Mouse (Mus musculus) heart, embryonic 15.5 days (tissue): ENCODE data around the gene Csde1. TPM values are rescaled to one million over a fixed set of nuclear protein-coding genes. Genes with fewer than 3 reads are reported as not detected.

Experiments used
- ATAC-seq: fragments of 200-750 bp; cut with Nextera tagmentation; replicated peaks from 2 replicates; pipeline ENCODE4 v1.8.0; 2017; ENCODE audit warnings: low read depth, moderate TSS enrichment; ENCODE audit not compliant: insufficient number of reproducible peaks, insufficient read depth, low FRiP score
- H3K27ac ChIP-seq: fragments of 300-500 bp; sonication (generic); 2 replicates; pipeline ENCODE4 v1.5.1; 2015; ENCODE audit warnings: mild to moderate bottlenecking, inconsistent platforms
- H3K27me3 ChIP-seq: fragments of 300-500 bp; sonication (generic); 2 replicates; pipeline ENCODE4 v1.6.1; 2015; ENCODE audit warnings: inconsistent platforms
- H3K36me3 ChIP-seq: fragments of 300-500 bp; sonication (generic); 2 replicates; pipeline ENCODE4 v1.6.1; 2015; ENCODE audit warnings: mild to moderate bottlenecking, inconsistent platforms
- H3K4me1 ChIP-seq: fragments of 300-500 bp; sonication (generic); replicated peaks from 2 replicates; pipeline ENCODE4 v1.6.1; 2015; ENCODE audit warnings: inconsistent platforms
- H3K4me2 ChIP-seq: fragments of 300-500 bp; sonication (generic); 2 replicates; pipeline ENCODE4 v1.6.1; 2015; ENCODE audit warnings: inconsistent platforms, mild to moderate bottlenecking, moderate library complexity
- H3K4me3 ChIP-seq: fragments of 300-500 bp; sonication (generic); 2 replicates; pipeline ENCODE4 v1.5.1; 2015; ENCODE audit warnings: mild to moderate bottlenecking, inconsistent platforms
- H3K9ac ChIP-seq: fragments of 300-500 bp; sonication (generic); 2 replicates; pipeline ENCODE4 v1.6.1; 2015; ENCODE audit warnings: mild to moderate bottlenecking, inconsistent platforms
- H3K9me3 ChIP-seq: fragments of 300-500 bp; sonication (generic); replicated peaks from 2 replicates; pipeline ENCODE4 v1.6.1; 2016; ENCODE audit warnings: inconsistent platforms
- WGBS: fragments of 180-500 bp; shearing (Covaris S2); methylation state at CpG from one replicate; pipeline ENCODE4 v1.1.7; 2015; ENCODE audit warnings: mixed read lengths; 5-methylcytosine and 5-hydroxymethylcytosine counted together
- polyA plus RNA-seq: library from polyadenylated mRNA; unstranded; fragments of >200 nt; fragmentation: Nextera tagmentation; extraction: Ambion mirVana; gene quantifications from 2 replicates; pipeline ENCODE4 v1.2.1, GENCODE M21; 2015

The Csde1 gene
- polyA plus RNA-seq, 1 experiment from 2014 or later, result 259 TPM

DNA sequence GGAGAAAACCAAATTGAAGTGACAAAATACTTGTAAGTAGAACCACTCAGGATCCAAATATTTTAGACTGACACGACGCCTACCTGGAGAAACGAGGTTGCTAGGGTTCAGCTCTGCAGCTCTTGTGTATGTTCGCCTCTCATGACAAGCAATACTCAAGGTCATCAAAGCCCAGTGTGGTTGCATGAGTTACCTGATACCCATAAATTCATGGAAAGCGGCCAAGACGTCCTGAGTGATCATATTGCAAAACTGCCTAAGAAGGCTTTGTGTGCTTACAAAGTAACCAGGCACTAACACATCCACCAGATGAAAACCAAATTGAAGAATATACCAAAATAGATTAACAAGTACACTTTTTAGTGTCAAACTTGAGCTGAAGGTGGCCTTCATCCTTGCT, 48.7 kb downstream of the Csde1 start:
- ATAC-seq, result no peak
- Histone ChIP-seq H3K27me3 (no peaks in the 10 kb centered on the region), H3K9ac (no peak overlapping the region), H3K36me3 (peaks cover 44% of the 10 kb centered on the region), H3K4me1 (no peaks in the 10 kb centered on the region), H3K9me3 (no peaks in the 10 kb centered on the region), H3K4me3 (no peak overlapping the region), H3K27ac (no peak overlapping the region), H3K4me2 (no peak overlapping the region)
- WGBS, result 90% methylated on average over 6 of the region's 6 CpGs

DNA sequence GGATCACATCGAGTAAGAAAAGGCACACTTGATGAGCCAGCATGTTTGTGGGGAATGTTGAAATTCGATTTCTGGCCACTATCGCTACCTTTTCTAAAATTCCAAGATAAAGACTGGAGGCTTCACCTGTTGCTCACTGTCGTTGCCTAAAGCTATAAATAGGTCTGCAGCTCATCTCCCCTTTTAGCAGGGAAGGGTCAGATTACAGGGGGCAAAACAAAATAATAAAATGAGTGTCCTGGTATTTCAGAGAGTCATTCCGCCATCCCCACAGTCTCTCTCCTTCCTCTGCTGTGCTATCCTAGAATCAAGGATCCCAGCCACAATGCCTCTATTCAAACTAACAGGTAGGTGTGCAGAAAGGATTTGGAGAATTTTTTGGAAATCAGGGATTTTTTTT, 53.5 kb downstream of the Csde1 start, which contains the start of gene Ampd1:
Ampd1 (plus strand) TSS at position 244 of the 400 bp plus-strand sequence.
- ATAC-seq, result no peak
- no peaks in the 10 kb centered on the region for H3K9me3 ChIP-seq
- no peaks in the 10 kb centered on the region for H3K4me1 ChIP-seq
- H3K4me3 ChIP-seq, result no peak within 1 kb of the TSS
- H3K9ac ChIP-seq, result no peak within 1 kb of the TSS
- H3K4me2 ChIP-seq, result no peak within 1 kb of the TSS
- peaks cover 3% of the 10 kb centered on the region for H3K36me3 ChIP-seq
- H3K27ac ChIP-seq, result no peak within 1 kb of the TSS
- WGBS, result 38% methylated on average over 5 of the region's 5 CpGs
- H3K27me3 ChIP-seq, result no peaks in the 10 kb centered on the region

DNA sequence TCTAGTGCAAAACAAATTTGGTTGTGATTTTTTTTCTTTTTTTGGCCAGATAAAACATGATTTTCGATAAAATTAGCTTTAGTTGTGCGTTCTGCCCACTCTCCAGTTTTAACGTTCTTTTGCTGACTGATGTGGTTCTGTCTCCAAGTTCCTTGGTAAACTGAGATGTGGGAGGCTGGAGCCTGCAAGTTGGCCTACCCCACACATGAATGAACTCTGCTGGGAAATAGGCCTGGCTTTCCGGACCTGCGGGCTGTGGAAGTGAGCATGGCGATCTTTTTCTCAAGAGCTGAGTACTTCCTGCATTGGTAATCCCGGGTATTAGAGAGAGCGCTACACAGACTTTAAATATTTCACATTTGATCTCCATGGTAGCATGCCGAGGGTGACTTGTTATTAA, 55.6 kb downstream of the Csde1 start:
- H3K36me3 ChIP-seq, result no peaks in the 10 kb centered on the region
- H3K4me3 ChIP-seq, result no peak overlapping the region
- WGBS, result 89% methylated on average over 9 of the region's 9 CpGs
- ATAC-seq, result no peak
- no peak overlapping the region for H3K4me2 ChIP-seq
- H3K9ac ChIP-seq, result no peak overlapping the region
- H3K27ac ChIP-seq, result no peak overlapping the region
- H3K4me1 ChIP-seq, result no peaks in the 10 kb centered on the region; the same call in 1 of the 2 replicates
- H3K27me3 ChIP-seq, result no peaks in the 10 kb centered on the region
- no peaks in the 10 kb centered on the region for H3K9me3 ChIP-seq

DNA sequence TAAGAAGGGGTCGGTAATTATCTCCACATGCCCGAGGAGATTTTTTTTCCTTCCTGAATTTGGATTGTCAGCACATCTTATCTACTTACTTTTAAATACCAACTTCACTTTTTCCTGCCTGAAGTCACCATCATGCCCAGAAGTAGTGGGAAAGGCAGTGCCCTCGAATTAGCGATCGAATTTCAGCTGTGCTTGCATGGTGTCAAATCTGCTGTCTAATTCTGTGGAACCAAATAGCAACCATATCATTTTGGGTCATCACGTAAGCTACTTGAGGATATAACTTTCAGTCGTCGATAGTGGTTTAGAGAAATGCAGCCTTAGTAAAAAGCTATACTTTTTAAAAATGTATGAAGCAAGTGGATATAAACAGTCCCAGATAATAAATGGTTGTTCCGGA, 56.2 kb downstream of the Csde1 start:
- Histone ChIP-seq H3K27ac (no peak overlapping the region), H3K4me3 (no peak overlapping the region), H3K27me3 (no peaks in the 10 kb centered on the region), H3K9me3 (no peaks in the 10 kb centered on the region), H3K9ac (no peak overlapping the region), H3K4me1 (no peaks in the 10 kb centered on the region; the same call in 1 of the 2 replicates), H3K36me3 (no peaks in the 10 kb centered on the region), H3K4me2 (no peak overlapping the region)
- ATAC-seq, result no peak
- WGBS, result 83% methylated on average over 9 of the region's 9 CpGs

DNA sequence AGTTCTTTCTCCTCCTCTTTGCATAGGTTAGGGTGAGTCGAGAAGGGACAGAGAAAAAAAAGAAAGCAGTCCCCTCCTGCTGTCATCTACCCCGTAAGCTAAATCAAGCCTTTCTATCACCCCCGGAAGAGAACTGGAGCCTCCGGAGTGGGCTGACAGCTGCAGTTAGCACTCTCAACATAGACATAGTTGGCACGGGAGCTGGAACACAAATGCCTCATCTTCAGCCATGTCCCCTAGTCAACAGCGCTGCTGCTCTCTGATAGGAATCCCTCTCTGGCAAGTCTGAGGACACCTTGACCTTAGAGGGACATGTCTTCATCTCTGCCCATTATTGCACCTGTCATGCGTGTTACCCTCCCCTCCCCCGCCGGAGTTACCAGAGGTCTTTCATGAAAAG, 59.1 kb downstream of the Csde1 start:
- Histone ChIP-seq H3K27ac (0 out of 2 replicates have a peak overlapping the region, but pooled peaks have one; percentile 4), H3K9ac (no peak overlapping the region), H3K27me3 (no peaks in the 10 kb centered on the region), H3K4me1 (peaks cover 5% of the 10 kb centered on the region), H3K4me3 (no peak overlapping the region), H3K36me3 (no peaks in the 10 kb centered on the region), H3K4me2 (no peak overlapping the region), H3K9me3 (no peaks in the 10 kb centered on the region)
- WGBS, result 56% methylated on average over 9 of the region's 9 CpGs
- no peak for ATAC-seq

DNA sequence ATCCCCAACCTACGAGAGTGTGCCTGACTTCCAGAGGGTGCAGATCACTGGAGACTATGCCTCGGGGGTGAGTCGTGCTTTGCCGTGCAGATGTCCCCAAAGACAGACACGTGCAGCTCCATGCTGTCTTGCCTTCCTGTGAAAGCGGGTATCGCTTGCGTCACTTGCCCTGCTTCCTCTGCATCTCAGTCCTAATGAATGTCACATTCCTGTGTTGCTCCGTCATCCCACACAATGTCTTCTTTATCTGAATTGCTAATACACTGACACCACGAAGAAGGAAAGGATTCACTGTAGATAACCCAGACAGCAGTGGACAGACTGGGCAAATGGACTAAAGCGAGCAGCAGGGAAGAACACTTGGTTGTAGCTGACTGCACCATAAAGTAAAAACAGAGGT, 60.8 kb downstream of the Csde1 start:
- no peak overlapping the region for H3K27ac ChIP-seq
- H3K36me3 ChIP-seq, result no peaks in the 10 kb centered on the region
- WGBS, result 47% methylated on average over 11 of the region's 11 CpGs
- no peak overlapping the region for H3K4me2 ChIP-seq
- H3K27me3 ChIP-seq, result no peaks in the 10 kb centered on the region
- H3K4me1 ChIP-seq, result peaks cover 5% of the 10 kb centered on the region
- no peak overlapping the region for H3K4me3 ChIP-seq
- no peaks in the 10 kb centered on the region for H3K9me3 ChIP-seq
- no peak for ATAC-seq
- H3K9ac ChIP-seq, result no peak overlapping the region

DNA sequence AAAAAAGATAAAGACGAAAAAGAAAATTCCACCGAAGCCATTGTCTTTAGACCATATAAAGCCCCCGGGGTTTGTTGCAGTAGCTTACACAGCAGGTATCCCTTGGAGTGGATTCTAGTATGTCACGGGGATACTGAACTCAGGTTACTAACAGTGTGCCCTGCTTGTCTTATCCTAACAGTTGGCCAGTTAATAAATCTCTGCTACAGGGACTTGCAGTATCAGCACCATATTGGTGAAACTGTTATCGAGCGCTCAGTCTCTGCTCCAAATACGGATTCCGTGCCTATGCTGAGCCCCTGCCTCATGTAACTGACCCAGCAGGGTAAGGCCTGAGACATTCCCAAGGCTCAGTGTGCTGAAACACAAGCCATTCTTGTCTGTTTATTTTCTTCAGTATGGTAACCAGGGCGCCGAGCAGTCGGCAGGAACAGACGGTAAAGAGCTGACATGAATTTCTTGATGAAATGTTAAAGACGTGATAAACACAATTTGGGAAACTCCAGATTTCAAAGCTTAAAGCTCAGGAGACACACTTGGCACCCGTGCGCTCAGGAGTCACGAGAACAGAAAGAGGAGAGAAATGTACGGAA, 61.7 kb downstream of the Csde1 start:
- Histone ChIP-seq H3K27me3 (no peaks in the 10 kb centered on the region), H3K4me1 (peaks cover 5% of the 10 kb centered on the region), H3K9me3 (no peaks in the 10 kb centered on the region), H3K27ac (no peak overlapping the region), H3K9ac (no peak overlapping the region), H3K36me3 (no peaks in the 10 kb centered on the region), H3K4me3 (no peak overlapping the region), H3K4me2 (no peak overlapping the region)
- ATAC-seq, result no peak
- 79% methylated on average over 17 of the region's 17 CpGs for WGBS

DNA sequence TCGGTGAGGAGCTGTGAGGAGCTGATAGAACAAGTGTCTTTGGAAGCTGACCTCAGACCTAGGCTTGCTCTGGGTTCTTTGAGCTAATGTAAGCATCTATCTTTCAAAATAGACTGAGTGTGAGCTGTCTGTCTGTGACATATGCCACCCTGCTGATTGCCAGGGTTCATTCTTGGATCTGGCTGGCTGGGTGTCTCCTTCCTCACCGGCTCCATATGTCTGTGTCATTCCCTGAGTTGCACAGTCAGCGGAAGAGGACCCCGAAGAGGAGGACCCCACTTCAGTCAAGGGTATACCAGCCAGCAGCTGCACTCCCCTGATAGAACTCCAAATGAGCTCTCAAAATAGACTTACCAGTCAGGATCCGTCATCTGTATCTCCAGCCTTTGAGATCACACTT, 62.5 kb downstream of the Csde1 start:
- Histone ChIP-seq H3K4me3 (no peak overlapping the region), H3K4me1 (peaks cover 5% of the 10 kb centered on the region), H3K4me2 (no peak overlapping the region), H3K9ac (no peak overlapping the region), H3K36me3 (no peaks in the 10 kb centered on the region), H3K27me3 (no peaks in the 10 kb centered on the region), H3K27ac (peak overlapping the region; percentile 27; the same call in 1 of the 2 replicates), H3K9me3 (no peaks in the 10 kb centered on the region)
- 39% methylated on average over 5 of the region's 5 CpGs for WGBS
- ATAC-seq, result no peak

DNA sequence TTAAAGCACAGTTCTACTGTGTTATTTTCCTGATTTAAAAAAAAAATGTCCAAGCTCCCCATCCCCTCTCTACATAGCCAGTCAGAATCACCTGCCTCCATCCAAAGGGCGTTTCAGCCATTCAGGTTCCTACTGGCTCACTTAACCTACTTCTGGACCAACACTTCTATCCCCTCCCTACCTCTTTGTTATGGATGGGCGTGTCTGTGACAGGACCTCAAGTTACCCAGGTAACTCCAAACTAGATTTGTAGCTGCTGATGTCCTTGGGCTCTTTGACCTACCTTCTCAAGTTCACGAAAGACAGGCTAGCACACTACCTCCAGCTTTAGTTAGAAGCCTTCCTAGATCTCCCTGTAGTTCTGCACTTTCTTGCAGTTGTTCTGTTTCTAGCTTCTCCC, 65.8 kb downstream of the Csde1 start:
- H3K27me3 ChIP-seq, result no peaks in the 10 kb centered on the region
- H3K27ac ChIP-seq, result no peak overlapping the region
- no peaks in the 10 kb centered on the region for H3K9me3 ChIP-seq
- no peak overlapping the region for H3K4me3 ChIP-seq
- H3K4me2 ChIP-seq, result no peak overlapping the region
- peaks cover 5% of the 10 kb centered on the region for H3K4me1 ChIP-seq
- no peaks in the 10 kb centered on the region for H3K36me3 ChIP-seq
- 75% methylated on average over 3 of the region's 3 CpGs for WGBS
- H3K9ac ChIP-seq, result no peak overlapping the region
- no peak for ATAC-seq

DNA sequence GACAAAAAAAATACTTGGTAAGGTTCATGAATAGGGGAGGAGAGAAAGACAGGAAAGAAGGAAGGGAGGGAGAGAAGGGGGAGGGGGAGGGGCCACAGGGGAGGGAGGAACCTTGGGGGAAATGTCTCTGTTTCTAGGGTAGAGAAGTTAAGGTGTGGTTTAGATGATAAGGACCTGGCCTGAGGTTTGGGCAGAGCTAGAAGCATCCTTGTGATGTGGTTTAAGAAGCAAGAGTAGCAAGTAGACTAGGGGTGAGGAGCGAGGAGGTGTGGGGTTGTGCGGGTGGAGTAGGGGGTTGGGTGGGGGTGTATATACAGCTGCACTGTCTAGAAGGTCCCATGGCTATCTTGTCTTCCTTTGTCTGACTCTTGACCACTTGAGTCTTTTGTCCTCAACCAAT, 71.5 kb downstream of the Csde1 start:
- Histone ChIP-seq H3K36me3 (no peaks in the 10 kb centered on the region), H3K27me3 (no peaks in the 10 kb centered on the region), H3K4me3 (no peak overlapping the region), H3K4me1 (no peaks in the 10 kb centered on the region), H3K27ac (no peak overlapping the region), H3K9me3 (no peaks in the 10 kb centered on the region), H3K9ac (no peak overlapping the region), H3K4me2 (no peak overlapping the region)
- ATAC-seq, result no peak; the same call in 1 of the 2 replicates
- 83% methylated on average over 2 of the region's 2 CpGs for WGBS

DNA sequence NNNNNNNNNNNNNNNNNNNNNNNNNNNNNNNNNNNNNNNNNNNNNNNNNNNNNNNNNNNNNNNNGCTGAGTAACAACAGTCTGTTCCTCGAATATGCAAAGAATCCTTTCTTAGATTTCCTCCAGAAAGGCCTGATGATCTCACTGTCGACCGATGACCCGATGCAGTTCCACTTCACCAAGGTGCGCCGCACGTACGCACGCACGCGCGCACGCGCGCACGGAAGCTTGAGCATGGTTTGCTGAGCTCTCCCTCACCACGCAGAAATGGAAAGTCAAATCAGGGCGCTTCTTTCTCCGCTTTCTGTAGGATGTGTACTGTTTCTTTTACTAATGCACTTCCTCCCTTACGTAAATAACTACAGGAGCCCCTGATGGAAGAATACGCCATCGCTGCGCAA, 78.4 kb downstream of the Csde1 start:
- 67% methylated on average over 23 of the region's 23 CpGs for WGBS
- Histone ChIP-seq H3K4me2 (peak overlapping the region; percentile 27), H3K9ac (no peak overlapping the region), H3K36me3 (no peaks in the 10 kb centered on the region), H3K27ac (no peak overlapping the region), H3K4me3 (no peak overlapping the region), H3K9me3 (no peaks in the 10 kb centered on the region), H3K4me1 (peaks cover 13% of the 10 kb centered on the region), H3K27me3 (no peaks in the 10 kb centered on the region)
- ATAC-seq, result no peak

DNA sequence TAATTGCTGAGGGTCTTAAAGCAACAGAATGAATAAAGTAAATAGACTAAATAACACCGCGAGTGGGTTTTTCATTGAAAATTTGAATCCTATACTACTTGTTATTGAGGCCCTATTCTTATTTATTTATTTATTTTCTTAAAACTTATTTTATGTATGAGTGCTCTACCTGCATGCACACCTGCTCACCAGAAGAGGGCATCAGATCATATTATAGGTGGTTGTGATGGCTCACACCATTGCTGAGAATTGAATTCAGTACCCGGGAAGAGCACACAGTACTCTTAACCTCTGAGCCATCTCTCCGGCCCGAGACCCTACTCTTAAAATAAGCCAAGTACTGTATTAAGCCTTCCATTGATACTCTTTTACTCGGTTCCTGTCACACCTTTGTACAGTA, 79.4 kb downstream of the Csde1 start:
- Histone ChIP-seq H3K4me1 (peaks cover 13% of the 10 kb centered on the region), H3K9me3 (no peaks in the 10 kb centered on the region), H3K27ac (no peak overlapping the region), H3K36me3 (no peaks in the 10 kb centered on the region), H3K9ac (no peak overlapping the region), H3K4me2 (no peak overlapping the region), H3K27me3 (no peaks in the 10 kb centered on the region), H3K4me3 (no peak overlapping the region)
- 77% methylated on average over 6 of the region's 6 CpGs for WGBS
- ATAC-seq, result no peak
